Mouse (Mus musculus): Measurements from ENCODE around the gene Taf9. TPM values are rescaled to one million over a fixed set of nuclear protein-coding genes. Genes with fewer than 3 reads are reported as not detected.

The Taf9 gene
- polyA plus RNA-seq, 1 experiment from 2014 or later = 41.3 TPM

GRCm38 (mm10) chr13:100697541-100697940 is 46.2 kb downstream of the Taf9 start:
- Histone ChIP-seq H3K27me3 (ENCODE audit: control insufficient read depth, insufficient read depth, low read length) (no peaks in the 10 kb centered on the region), H3K9me3 (ENCODE audit: control insufficient read depth, low read length) (no peaks in the 10 kb centered on the region), H3K27ac (ENCODE audit: low read depth, low read length) (no peak overlapping the region), H3K4me2 (ENCODE audit: low read depth, low read length) (no peak overlapping the region), H3K4me1 (ENCODE audit: control insufficient read depth, insufficient read depth, low read length) (no peaks in the 10 kb centered on the region), H3K36me3 (ENCODE audit: control insufficient read depth, insufficient read depth, low read length) (peaks cover 22% of the 10 kb centered on the region), H3K9ac (replicated peaks; ENCODE audit: low read depth, low read length) (no peak overlapping the region), H3K4me3 (ENCODE audit: low read depth, low read length) (no peak overlapping the region)
- WGBS = 93% methylated on average over 3 of the region's 3 CpGs
- no peak for ATAC-seq (ENCODE audit: low read depth)

GRCm38 (mm10) chr13:100698866-100699265 is 47.5 kb downstream of the Taf9 start:
- no peak overlapping the region for H3K4me3 ChIP-seq (ENCODE audit: low read depth, low read length)
- H3K36me3 ChIP-seq (ENCODE audit: control insufficient read depth, insufficient read depth, low read length) = peaks cover 33% of the 10 kb centered on the region
- H3K9me3 ChIP-seq (ENCODE audit: control insufficient read depth, low read length) = no peaks in the 10 kb centered on the region
- WGBS = 99% methylated on average over 10 of the region's 10 CpGs
- H3K27ac ChIP-seq (ENCODE audit: low read depth, low read length) = no peak overlapping the region
- H3K27me3 ChIP-seq (ENCODE audit: control insufficient read depth, insufficient read depth, low read length) = no peaks in the 10 kb centered on the region
- no peak for ATAC-seq (ENCODE audit: low read depth)
- H3K9ac ChIP-seq (replicated peaks; ENCODE audit: low read depth, low read length) = no peak overlapping the region
- no peak overlapping the region for H3K4me2 ChIP-seq (ENCODE audit: low read depth, low read length)
- no peaks in the 10 kb centered on the region for H3K4me1 ChIP-seq (ENCODE audit: control insufficient read depth, insufficient read depth, low read length)

- no peak for ATAC-seq (ENCODE audit: low read depth)
Observed at GRCm38 (mm10) chr13:100703468-100703867, 52.1 kb downstream of the Taf9 start.

More at GRCm38 (mm10) chr13:100703468-100703867, 52.1 kb downstream of the Taf9 start:
- Histone ChIP-seq H3K9me3 (ENCODE audit: control insufficient read depth, low read length) (no peaks in the 10 kb centered on the region), H3K4me3 (ENCODE audit: low read depth, low read length) (no peak overlapping the region), H3K27ac (ENCODE audit: low read depth, low read length) (no peak overlapping the region), H3K4me2 (ENCODE audit: low read depth, low read length) (no peak overlapping the region), H3K27me3 (ENCODE audit: control insufficient read depth, insufficient read depth, low read length) (no peaks in the 10 kb centered on the region), H3K4me1 (ENCODE audit: control insufficient read depth, insufficient read depth, low read length) (no peaks in the 10 kb centered on the region), H3K36me3 (ENCODE audit: control insufficient read depth, insufficient read depth, low read length) (peaks cover 48% of the 10 kb centered on the region), H3K9ac (replicated peaks; ENCODE audit: low read depth, low read length) (no peak overlapping the region)
- WGBS = 92% methylated on average over 2 of the region's 2 CpGs

Other genes with a start within 250 kb of the Taf9 start
- 0.09 and 0.16 TPM in 2 replicates for gene Naip1, start 198.7 kb upstream of the Taf9 start, polyA plus RNA-seq (2014; fragmentation: Nextera tagmentation; extraction: Ambion mirVana)
- gene Gtf2h2, start 159.0 kb upstream of the Taf9 start, polyA plus RNA-seq (2014; fragmentation: Nextera tagmentation; extraction: Ambion mirVana) = 82.4 and 85.6 TPM in 2 replicates
- gene Ocln, start 98.9 kb upstream of the Taf9 start, polyA plus RNA-seq (2014; fragmentation: Nextera tagmentation; extraction: Ambion mirVana) = 3.7 and 5.0 TPM in 2 replicates
- gene Marveld2, start 34.6 kb upstream of the Taf9 start, polyA plus RNA-seq (2014; fragmentation: Nextera tagmentation; extraction: Ambion mirVana) = 1.6 and 2.9 TPM in 2 replicates
- 306 and 327 TPM in 2 replicates for gene Ak6, start 600 bp upstream of the Taf9 start, polyA plus RNA-seq (2014; fragmentation: Nextera tagmentation; extraction: Ambion mirVana)
- gene Rad17, start 528 bp upstream of the Taf9 start, polyA plus RNA-seq (2014; fragmentation: Nextera tagmentation; extraction: Ambion mirVana) = 18.7 and 21.8 TPM in 2 replicates
- gene Ccdc125, start 18.1 kb downstream of the Taf9 start, polyA plus RNA-seq (2014; fragmentation: Nextera tagmentation; extraction: Ambion mirVana) = 1.1 and 1.6 TPM in 2 replicates
- gene Cdk7, start 79.4 kb downstream of the Taf9 start, polyA plus RNA-seq (2014; fragmentation: Nextera tagmentation; extraction: Ambion mirVana) = 43.6 and 44.1 TPM in 2 replicates
- 156 and 169 TPM in 2 replicates for gene Mrps36, start 93.1 kb downstream of the Taf9 start, polyA plus RNA-seq (2014; fragmentation: Nextera tagmentation; extraction: Ambion mirVana)
- 4.4 and 5.1 TPM in 2 replicates for gene Cenph, start 124.3 kb downstream of the Taf9 start, polyA plus RNA-seq (2014; fragmentation: Nextera tagmentation; extraction: Ambion mirVana)
- 18.4 and 25.9 TPM in 2 replicates for gene Ccnb1, start 135.0 kb downstream of the Taf9 start, polyA plus RNA-seq (2014; fragmentation: Nextera tagmentation; extraction: Ambion mirVana)
- 40.2 and 45.3 TPM in 2 replicates for gene Slc30a5, start 181.8 kb downstream of the Taf9 start, polyA plus RNA-seq (2014; fragmentation: Nextera tagmentation; extraction: Ambion mirVana)

Data from neural tube, embryonic 14.5 days (tissue).